Mouse (Mus musculus) hindbrain, embryonic 16.5 days (tissue): ENCODE measurements around the gene Tecpr1. TPM values are rescaled to one million over a fixed set of nuclear protein-coding genes. Genes with fewer than 3 reads are reported as not detected.

Experiments used
- ATAC-seq: fragments of 200-750 bp; cut with Nextera tagmentation; 2 replicates; pipeline ENCODE4 v1.8.0; 2017; ENCODE audit warnings: moderate TSS enrichment, moderate library complexity
- H3K27ac ChIP-seq: fragments of 300-500 bp; sonication (generic); 2 replicates; pipeline ENCODE4 v1.5.1; 2014; ENCODE audit warnings: low read depth, mild to moderate bottlenecking, control low read depth, low read length, moderate library complexity
- H3K27me3 ChIP-seq: fragments of 300-500 bp; sonication (generic); replicated peaks from 2 replicates; pipeline ENCODE4 v1.6.1; 2014; ENCODE audit warnings: low read length; ENCODE audit not compliant: control insufficient read depth, insufficient read depth
- H3K36me3 ChIP-seq: fragments of 300-500 bp; sonication (generic); 2 replicates; pipeline ENCODE4 v1.6.1; 2014; ENCODE audit warnings: mild to moderate bottlenecking, low read length, moderate library complexity, mixed read lengths; ENCODE audit not compliant: control insufficient read depth, insufficient read depth
- H3K4me1 ChIP-seq: fragments of 300-500 bp; sonication (generic); 2 replicates; pipeline ENCODE4 v1.6.1; 2014; ENCODE audit warnings: low read depth, low read length; ENCODE audit not compliant: control insufficient read depth, insufficient read depth
- H3K4me2 ChIP-seq: fragments of 300-500 bp; sonication (generic); 2 replicates; pipeline ENCODE4 v1.6.1; 2014; ENCODE audit warnings: mild to moderate bottlenecking, low read length, control low read depth, moderate library complexity
- H3K4me3 ChIP-seq: fragments of 300-500 bp; sonication (generic); 2 replicates; pipeline ENCODE4 v1.5.1; 2014; ENCODE audit warnings: mild to moderate bottlenecking, low read length, control low read depth, moderate library complexity
- H3K9ac ChIP-seq: fragments of 300-500 bp; sonication (generic); 2 replicates; pipeline ENCODE4 v1.6.1; 2014; ENCODE audit warnings: low read depth, mild to moderate bottlenecking, control low read depth, low read length, moderate library complexity
- H3K9me3 ChIP-seq: fragments of 300-500 bp; sonication (generic); 2 replicates; pipeline ENCODE4 v1.6.1; 2014; ENCODE audit warnings: mild to moderate bottlenecking, low read length, moderate library complexity; ENCODE audit not compliant: control insufficient read depth
- WGBS: fragments of 180-500 bp; shearing (Covaris S2); extraction: QIAGEN DNeasy Blood & Tissue Kit; methylation state at CpG from one replicate; pipeline ENCODE4 v1.1.7; 2014; 5-methylcytosine and 5-hydroxymethylcytosine counted together
- polyA plus RNA-seq: library from polyadenylated mRNA; unstranded; fragments of >200 nt; fragmentation: Nextera tagmentation; extraction: Ambion mirVana; gene quantifications from 2 replicates; pipeline ENCODE4 v1.2.1, GENCODE M21; 2015

Gene Tecpr1
- polyA plus RNA-seq, 1 experiment from 2014 or later = 41.8 TPM

- ATAC-seq = no peak
- Histone ChIP-seq H3K27ac (no peak overlapping the region), H3K4me2 (no peak overlapping the region), H3K9ac (no peak overlapping the region), H3K9me3 (no peaks in the 10 kb centered on the region), H3K36me3 (no peaks in the 10 kb centered on the region; the same call in 1 of the 2 replicates), H3K4me3 (no peak overlapping the region), H3K4me1 (peaks cover 7% of the 10 kb centered on the region; the same call in 1 of the 2 replicates), H3K27me3 (no peaks in the 10 kb centered on the region)
- WGBS = 40% methylated on average over 22 of the region's 23 CpGs
Observed at GRCm38 (mm10) chr5:144191026-144191425, 32.4 kb downstream of the Tecpr1 start.

GRCm38 (mm10) chr5:144189950-144190583 is 33.3 kb downstream of the Tecpr1 start, which contains the start of gene Bhlha15:
Bhlha15 (plus strand) TSS chr5:144190286.
- H3K4me2 ChIP-seq = peak within 1 kb of the TSS; percentile 47
- H3K27me3 ChIP-seq = no peaks in the 10 kb centered on the region
- peaks cover 7% of the 10 kb centered on the region; the same call in 1 of the 2 replicates for H3K4me1 ChIP-seq
- peak within 1 kb of the TSS; percentile 1; the same call in 1 of the 2 replicates for H3K4me3 ChIP-seq
- H3K36me3 ChIP-seq = no peaks in the 10 kb centered on the region; the same call in none of the 2 replicates
- H3K9me3 ChIP-seq = no peaks in the 10 kb centered on the region
- H3K27ac ChIP-seq = no peak within 1 kb of the TSS
- peak within 1 kb of the TSS; percentile 12; the same call in 1 of the 2 replicates for H3K9ac ChIP-seq
- ATAC-seq = peak; percentile 38; the same call in 1 of the 2 replicates
- 5% methylated on average over 23 of the region's 26 CpGs for WGBS

GRCm38 (mm10) chr5:144189327-144189726 is 34.1 kb downstream of the Tecpr1 start:
- Histone ChIP-seq H3K4me3 (no peak overlapping the region), H3K4me1 (peaks cover 7% of the 10 kb centered on the region; the same call in 1 of the 2 replicates), H3K4me2 (no peak overlapping the region), H3K9ac (no peak overlapping the region), H3K9me3 (no peaks in the 10 kb centered on the region), H3K27me3 (no peaks in the 10 kb centered on the region), H3K27ac (no peak overlapping the region), H3K36me3 (peaks cover 3% of the 10 kb centered on the region)
- no peak for ATAC-seq
- WGBS = 77% methylated on average over 7 of the region's 7 CpGs

GRCm38 (mm10) chr5:144188422-144188821 is 35.0 kb downstream of the Tecpr1 start:
- WGBS = 79% methylated on average over 6 of the region's 6 CpGs
- Histone ChIP-seq H3K9ac (no peak overlapping the region), H3K4me2 (no peak overlapping the region), H3K27ac (no peak overlapping the region), H3K36me3 (peaks cover 3% of the 10 kb centered on the region), H3K4me3 (no peak overlapping the region), H3K27me3 (no peaks in the 10 kb centered on the region), H3K4me1 (peaks cover 7% of the 10 kb centered on the region; the same call in 1 of the 2 replicates), H3K9me3 (no peaks in the 10 kb centered on the region)
- no peak for ATAC-seq

GRCm38 (mm10) chr5:144184350-144185045 is 38.9 kb downstream of the Tecpr1 start:
- Histone ChIP-seq H3K36me3 (peaks cover 4% of the 10 kb centered on the region), H3K4me1 (no peaks in the 10 kb centered on the region), H3K4me2 (no peak overlapping the region), H3K9ac (no peak overlapping the region), H3K9me3 (no peaks in the 10 kb centered on the region), H3K27ac (no peak overlapping the region), H3K27me3 (no peaks in the 10 kb centered on the region), H3K4me3 (no peak overlapping the region)
- ATAC-seq = no peak; the same call in 1 of the 2 replicates
- 88% methylated on average over 21 of the region's 21 CpGs for WGBS

- Histone ChIP-seq H3K36me3 (peaks cover 5% of the 10 kb centered on the region), H3K4me2 (no peak overlapping the region), H3K27ac (no peak overlapping the region), H3K27me3 (no peaks in the 10 kb centered on the region), H3K9ac (no peak overlapping the region), H3K9me3 (no peaks in the 10 kb centered on the region), H3K4me1 (no peaks in the 10 kb centered on the region), H3K4me3 (no peak overlapping the region)
- no peak for ATAC-seq
- WGBS = 77% methylated on average over 7 of the region's 7 CpGs
Observed at GRCm38 (mm10) chr5:144183647-144184335, 39.6 kb downstream of the Tecpr1 start.

- Histone ChIP-seq H3K9ac (no peak overlapping the region), H3K9me3 (no peaks in the 10 kb centered on the region), H3K4me1 (no peaks in the 10 kb centered on the region), H3K4me3 (no peak overlapping the region), H3K27ac (no peak overlapping the region), H3K4me2 (no peak overlapping the region), H3K36me3 (peaks cover 5% of the 10 kb centered on the region), H3K27me3 (no peaks in the 10 kb centered on the region)
- no peak for ATAC-seq
- WGBS = 88% methylated on average over 8 of the region's 8 CpGs
Observed at GRCm38 (mm10) chr5:144183248-144183559, 40.2 kb downstream of the Tecpr1 start.

GRCm38 (mm10) chr5:144182542-144183247 is 40.7 kb downstream of the Tecpr1 start:
- Histone ChIP-seq H3K27ac (no peak overlapping the region), H3K4me1 (no peaks in the 10 kb centered on the region), H3K4me2 (no peak overlapping the region), H3K4me3 (no peak overlapping the region), H3K36me3 (peaks cover 5% of the 10 kb centered on the region), H3K9me3 (no peaks in the 10 kb centered on the region), H3K9ac (no peak overlapping the region), H3K27me3 (no peaks in the 10 kb centered on the region)
- ATAC-seq = no peak
- 78% methylated on average over 20 of the region's 20 CpGs for WGBS
